Mouse (Mus musculus): ENCODE measurements around the gene Dnah6.

The Dnah6 gene

DNA sequence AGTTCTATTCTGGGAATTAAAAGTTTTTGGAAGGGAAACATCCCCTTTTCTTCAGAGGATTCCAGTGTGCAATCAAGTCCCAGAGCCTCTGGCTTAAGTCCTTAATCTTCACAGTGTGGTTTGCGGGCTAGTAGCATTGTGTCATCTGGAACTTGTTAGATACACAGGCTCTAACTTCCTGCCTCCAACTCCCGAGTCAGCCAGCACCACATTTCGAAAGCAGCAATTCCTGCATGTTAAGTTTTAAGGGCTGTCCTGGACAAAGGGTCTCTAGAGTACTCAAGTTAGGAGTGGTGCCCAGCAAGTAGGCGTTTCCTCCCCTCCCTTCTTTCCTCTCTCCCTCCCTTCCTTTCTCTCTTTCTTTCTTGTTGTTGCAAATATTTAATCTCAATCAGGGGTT is 7.0 kb upstream of the Dnah6 start:
- no peak for DNase-seq (ENCODE audit: extremely low spot score)

DNA sequence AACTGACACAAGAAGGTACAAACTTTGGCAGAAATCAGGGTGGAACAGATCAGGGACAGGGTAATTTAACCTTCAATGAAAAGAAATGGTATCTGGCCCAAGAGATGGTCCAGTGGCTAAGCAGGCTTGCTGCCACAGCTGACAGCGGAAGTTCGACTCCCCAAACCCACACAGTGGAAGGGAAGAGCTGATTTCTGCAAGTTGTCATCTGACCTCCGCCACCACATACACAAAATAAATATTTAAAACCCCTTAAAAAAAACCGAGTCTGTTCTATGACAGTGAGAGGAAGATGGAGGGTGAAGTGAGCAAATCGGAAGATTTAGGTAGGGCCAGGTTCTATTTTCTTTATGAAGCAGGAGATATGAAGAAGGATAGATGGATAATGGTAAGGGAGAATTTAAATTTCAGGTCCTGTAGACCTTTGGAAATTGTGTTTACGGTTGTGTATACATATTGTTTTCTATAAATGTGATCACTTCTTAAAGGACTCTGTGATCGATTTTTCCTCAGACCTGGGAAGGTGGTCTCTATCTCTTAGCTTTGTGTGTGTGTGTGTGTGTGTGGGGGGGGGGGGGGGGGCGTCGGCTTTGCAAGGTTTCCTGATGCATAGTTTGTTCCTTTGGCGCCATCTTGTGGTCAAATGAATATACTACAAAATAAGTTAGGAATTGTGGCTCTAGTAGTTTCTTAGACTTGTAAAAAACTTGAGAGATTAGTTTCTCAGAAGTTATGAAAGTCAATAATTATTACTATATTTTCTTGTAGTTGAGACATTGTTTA is 6.1 kb upstream of the Dnah6 start:
- DNase-seq (ENCODE audit: extremely low spot score) = peak; percentile 36

DNA sequence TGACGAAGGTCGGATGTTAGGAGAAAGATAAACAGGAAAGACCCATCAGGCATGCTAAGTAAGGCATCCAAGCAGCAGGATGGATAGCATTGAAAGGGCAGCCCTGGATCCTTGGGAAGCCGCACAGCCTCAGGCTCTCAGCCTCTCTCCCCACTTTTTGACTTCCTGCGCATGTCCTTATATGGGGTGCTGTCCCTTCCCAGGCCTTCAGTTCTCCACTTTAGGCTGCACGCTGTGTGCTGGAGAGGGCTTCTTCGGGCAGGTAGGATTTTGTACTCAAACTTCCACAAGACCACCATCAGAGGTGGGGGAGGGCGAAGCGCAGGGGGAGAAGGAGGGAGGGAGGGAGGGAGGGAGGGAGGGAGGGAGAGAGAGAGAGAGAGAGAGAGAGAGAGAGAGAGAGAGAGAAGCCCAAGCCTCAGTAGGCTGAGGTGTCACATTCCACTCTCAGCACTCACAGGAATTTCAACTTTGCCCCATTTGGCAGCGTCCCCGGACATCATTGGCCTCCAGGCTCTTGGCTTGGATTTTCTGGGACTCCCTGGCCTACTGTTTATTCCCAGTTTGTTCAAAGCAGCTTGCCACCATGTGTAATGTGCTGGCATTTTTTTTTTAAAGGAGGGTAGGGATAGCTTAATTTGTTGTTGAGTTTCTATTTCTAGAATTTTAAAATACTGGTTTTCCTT is 1.5 kb upstream of the Dnah6 start:
- DNase-seq (ENCODE audit: extremely low spot score) = peak; percentile 62

DNA sequence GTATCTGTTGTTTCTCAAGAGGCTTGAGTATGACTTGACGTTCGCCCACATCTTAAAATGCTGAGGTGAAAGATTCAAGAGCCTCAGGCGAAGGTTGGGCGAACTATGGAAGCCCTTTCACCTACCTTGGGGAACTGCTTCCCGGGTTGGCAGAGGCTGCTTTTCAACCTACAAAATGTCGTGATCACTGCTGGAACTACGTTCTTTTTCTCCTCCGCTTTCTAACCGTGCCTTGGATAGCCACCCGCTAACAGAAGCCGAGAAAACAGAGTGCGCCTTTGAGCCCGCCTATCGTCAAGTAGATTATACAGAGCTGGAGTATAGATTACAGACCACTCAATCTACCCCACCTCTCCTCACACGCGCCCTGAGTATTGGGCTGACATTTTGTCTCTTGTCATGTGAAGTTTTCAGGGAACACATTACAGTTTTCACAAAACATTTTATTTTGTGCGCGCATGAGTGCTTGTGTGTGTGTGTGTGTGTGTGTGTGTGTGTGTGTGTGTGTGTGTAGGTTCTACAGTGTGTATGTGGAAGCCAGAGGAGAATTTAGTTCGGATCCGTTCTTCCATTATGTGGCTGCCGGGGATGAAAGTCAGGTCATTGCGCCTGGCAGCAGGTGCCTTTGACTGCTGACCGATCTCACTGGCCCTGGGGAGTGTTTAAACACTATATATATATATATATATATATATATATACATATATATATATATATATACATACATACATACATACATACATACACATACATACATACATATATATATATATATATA is 696 bp upstream of the Dnah6 start:
- no peak for DNase-seq (ENCODE audit: extremely low spot score)

DNA sequence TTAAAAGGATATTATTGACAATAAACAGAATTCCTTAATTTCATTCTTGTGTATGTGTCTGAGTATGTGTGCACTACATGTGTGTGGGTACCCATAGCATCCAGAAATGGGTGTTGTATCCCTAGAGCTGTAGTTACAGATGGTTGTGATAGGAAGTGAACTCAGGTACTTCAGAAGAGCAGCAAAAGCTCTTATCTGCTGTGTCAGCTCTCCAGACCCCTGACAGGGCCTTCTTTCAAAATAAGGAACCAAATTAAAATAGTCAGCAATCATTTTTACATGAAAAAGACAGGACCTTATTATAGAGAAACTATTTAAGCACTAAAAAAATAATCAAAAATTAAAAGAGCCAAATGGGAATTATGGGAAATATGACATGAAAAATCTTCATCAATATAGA is 9.8 kb downstream of the Dnah6 start:
- DNase-seq (ENCODE audit: extremely low spot score) = no peak

DNA sequence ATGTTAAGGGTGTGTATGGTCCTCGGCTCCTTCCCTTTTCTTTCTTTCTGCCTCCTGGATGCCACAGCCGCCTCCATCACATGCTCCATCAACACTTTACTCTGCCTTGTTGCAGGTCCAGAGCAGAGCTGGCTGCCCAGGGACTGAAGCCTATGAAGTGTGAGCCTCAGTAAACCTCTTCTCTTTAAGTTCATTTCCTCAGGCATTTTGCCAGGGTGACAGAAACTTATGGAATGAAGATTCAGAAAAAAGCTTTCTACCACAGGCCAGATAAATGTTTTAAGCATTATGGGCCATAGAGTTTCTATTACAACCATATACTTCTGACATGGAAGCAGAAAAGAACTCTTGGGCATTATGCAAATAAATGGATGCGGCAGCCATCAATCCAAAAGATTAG is 10.4 kb downstream of the Dnah6 start:
- no peak for DNase-seq (ENCODE audit: extremely low spot score)

DNA sequence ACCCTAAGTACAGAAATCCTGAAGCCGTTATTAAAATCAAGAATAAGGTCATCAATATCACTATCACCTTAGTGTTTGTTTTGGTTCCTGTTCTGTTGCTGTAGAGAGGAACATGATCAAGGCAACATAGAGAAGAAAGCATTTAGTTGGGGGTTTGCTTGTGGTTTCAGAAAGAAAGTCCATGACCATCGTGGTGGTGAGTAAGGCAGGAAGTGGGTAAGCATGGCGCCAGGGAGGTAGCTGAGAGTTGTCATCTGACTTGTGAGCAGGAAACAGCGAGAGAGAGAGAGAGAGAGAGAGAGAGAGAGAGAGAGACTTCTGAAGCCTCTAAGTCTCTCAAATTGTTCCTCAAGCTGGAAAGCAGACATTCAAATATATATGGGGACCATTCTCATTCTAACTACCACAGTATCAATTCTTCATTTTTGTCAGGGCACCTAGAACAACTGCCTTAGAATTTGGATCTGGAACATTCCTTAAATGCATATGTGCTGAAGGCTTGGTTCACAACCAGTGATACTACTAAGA is 10.9 kb downstream of the Dnah6 start:
- DNase-seq (ENCODE audit: extremely low spot score) = no peak

DNA sequence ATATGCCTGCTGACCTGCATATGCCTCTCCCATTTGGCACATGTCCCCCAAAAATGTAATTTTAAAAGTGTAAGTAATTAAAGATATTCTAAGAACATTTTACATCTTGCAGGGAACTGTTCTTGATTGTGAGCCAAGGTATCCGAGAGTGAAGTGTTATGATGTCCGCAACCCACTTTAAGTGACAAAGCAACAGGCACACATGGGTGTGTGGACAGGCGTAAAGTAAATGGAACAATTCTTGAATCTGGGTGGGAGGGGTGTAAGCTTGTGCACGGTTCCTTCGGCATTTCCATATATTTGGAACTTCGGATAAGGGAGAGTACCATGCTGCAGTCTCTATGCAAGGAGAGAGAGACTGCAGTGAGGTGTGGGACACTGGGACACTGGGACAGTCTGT is 11.9 kb downstream of the Dnah6 start:
- no peak for DNase-seq (ENCODE audit: extremely low spot score)

DNA sequence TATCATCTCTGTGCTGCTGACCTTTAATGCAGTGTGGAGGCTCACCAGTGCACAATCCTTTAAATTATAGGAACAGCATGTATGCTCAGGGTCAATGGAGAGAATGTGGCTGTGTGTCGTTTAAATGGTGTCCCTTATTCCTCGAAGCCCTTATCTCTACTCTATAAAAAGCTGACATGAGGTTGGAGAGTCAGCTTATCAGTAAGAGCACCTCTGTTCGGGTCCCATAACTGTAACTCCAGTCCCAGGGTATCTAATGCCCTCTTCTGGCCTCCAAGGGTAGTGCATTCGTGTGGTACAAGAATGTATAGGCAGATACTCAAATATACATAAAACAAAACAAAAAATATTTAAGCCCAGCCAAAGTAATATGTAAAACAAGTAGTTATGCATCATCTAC is 16.5 kb downstream of the Dnah6 start:
- DNase-seq (ENCODE audit: extremely low spot score) = no peak

DNA sequence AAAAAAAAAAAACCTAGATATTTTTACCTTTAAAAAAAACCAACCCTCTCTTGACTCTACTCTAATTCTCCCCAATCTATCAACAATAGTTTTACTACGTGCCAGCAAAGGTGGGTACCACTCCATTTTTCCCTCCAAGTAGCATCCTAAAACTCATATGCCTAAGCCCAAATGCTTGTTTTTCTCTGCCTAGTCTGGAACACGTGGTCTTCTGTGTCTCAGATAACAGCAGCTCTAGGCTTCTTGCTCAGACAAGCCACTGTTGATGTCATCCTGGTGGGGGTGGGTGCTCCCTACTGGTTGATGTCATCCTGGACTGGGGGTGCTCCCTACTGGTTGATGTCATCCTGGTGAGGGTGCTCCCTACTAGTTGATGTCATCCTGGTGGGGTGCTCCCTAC is 17.7 kb downstream of the Dnah6 start:
- DNase-seq (ENCODE audit: extremely low spot score) = no peak

DNA sequence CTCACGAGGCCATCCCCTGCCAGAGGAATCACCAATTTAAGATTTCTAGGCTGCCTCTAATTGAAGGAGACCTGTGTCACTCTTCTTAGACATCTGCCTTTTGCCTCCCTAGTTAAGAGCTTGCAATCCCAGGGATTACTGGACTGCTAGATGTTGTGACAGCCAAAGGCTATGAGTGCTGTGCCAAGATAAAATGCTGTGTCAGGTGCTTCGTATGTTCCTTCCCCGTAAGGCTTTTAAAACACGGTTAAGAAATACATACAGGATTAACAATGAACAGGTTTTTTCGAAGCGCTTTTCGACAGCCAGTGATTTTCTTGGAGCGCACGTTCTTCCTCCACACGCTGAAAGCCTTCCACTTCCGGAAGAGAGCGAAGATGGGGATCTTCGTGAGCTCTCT is 26.2 kb downstream of the Dnah6 start:
- no peak for DNase-seq (ENCODE audit: extremely low spot score)

DNA sequence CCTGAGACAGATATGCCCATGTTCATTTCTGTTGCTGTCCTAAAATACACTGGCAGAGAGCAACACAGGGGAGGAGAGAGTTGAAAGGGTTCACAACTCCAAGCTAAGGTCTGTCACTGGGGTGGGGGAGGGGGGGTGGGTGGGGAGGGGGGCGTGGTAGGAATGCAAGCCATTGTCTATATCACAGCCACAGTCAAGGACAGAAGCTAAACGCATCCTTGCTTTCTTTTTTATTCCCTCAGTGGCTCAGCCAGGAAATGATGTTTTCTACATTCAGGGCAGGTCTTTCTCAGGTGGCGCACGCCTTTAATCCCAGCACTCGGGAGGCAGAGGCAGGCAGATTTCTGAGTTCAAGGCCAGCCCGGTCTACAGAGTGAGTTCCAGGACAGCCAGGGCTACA is 30.7 kb downstream of the Dnah6 start:
- no peak for DNase-seq (ENCODE audit: extremely low spot score)

DNA sequence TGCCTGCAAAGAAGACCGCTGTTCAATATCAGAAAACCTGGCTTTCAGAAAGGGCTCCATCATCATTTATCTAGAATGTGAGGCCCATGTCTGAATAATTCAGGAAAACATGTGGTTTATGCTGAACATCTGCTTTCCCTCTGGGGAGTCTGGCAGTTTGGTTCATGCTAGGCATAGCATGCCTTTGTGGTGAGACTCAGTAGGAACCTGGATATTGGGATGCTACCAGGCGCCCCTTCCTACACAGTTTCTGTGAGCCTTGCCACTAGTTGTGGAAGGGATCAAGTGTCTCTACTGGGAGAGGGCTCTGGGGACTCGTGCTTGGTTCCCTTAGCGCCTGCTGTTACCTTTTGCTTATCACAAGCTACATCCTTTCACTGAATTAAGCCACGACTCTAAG is 37.2 kb downstream of the Dnah6 start:
- no peak for DNase-seq (ENCODE audit: extremely low spot score)

DNA sequence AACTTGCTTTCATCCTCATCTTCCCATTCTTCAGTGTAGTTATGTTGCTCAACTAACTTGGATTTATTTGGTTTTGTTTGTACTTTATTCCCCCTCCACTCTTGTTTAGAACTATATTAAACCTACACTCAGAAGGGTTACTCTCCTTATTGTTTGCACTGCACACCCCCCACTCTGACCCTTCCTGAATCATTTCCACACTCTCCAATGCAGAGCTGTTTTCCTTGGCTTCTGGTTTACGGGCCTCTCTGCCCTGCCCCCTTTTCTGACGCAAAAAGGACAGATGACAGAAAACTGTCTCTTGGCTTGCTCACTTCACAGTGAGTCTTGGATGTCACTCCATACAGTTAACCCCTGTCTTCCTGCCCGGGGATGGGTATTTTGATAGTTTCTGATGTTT is 38.5 kb downstream of the Dnah6 start:
- no peak for DNase-seq (ENCODE audit: extremely low spot score)

DNA sequence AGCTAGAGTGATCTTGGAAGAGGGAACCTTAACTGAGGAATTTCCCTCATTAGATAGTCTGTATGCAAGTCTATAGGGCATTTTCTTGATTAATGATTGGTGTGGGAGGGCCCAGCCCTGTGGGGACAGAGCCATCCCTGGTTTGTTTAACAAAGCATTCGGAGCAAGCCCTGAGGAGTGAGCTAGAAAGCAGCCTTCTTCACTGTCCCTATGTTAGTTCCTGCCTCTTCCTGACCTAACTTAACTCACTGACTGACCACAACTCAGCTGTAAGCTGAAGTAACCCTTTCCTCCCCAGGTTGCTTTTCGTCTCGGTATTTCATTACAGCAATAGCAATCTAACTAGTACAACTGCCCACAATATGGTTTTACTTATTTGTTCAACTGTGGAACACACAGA is 39.0 kb downstream of the Dnah6 start:
- no peak for DNase-seq (ENCODE audit: extremely low spot score)

DNA sequence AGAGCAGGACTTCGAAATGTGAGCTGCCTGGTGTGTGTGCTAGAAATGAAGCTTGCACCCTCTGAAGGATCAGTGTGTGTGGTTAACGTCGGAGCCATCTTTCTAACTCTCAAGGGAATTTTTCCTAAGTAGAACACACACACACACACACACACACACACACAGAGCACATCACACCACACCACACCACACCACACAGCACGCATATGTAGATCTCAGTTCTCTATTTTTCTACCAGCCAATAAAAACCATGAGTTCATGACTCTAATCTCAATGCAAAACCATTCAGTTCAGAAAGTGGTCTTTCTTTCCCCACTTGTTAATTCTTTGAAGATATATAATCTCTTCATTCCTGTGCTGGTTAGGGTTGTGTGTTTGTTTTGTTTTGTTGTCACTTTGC is 39.4 kb downstream of the Dnah6 start:
- no peak for DNase-seq (ENCODE audit: extremely low spot score)

DNA sequence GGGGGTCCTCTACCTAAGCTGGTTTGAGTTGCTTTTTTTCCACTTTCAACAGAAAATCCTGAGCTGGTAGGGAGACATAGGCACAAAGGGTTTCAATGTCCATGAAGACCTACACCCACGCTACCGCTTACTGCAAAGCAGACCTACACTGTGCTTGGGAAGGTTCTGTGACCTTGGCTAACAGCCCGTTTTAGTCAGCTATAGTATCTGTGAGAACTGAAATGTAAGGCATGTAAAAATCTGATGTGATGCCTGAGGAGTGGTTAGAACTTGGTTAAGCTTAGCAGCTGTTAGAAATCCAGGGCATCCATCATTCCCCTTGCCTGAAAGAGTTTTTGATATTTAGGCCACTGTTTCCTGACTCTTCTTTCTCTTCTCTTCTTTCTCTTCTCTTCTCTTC is 46.3 kb downstream of the Dnah6 start:
- DNase-seq (ENCODE audit: extremely low spot score) = no peak

DNA sequence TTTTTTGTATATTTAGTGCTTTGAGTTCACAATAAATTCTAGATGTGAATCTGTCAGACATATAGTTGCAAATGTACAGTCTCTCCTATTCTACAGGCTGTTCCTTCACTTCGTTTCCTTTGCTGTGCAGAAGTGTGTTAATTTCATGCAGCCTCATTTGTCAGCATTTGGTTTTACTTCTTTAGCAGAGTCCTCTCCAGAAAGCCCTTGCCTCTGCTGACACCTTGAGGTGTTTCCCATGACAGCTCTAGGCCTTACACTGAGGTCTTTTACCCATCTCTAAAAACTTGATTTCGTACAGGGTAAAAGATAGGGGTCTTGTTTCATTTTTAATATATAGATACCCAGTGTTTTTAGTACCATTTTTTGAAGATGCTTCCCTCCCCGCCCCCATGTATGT is 54.2 kb downstream of the Dnah6 start:
- DNase-seq (ENCODE audit: extremely low spot score) = no peak

DNA sequence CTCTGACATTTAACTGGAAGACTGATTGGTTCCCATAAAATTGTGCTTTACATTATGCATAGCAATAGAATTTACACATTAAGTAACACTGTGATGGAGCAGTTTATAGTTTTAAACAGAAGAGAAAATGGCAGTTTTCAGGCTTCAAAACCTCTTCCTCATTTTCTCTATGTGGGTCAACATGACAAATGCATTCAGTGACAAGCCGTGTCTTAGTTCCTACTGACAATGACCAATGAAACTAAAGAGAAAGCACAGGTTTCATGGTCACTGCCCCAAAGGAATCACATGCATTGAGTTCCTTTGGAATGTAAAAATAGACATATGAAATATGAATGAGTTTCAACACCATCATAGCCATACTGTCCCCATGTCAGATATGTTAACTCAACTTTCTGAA is 58.5 kb downstream of the Dnah6 start:
- no peak for DNase-seq (ENCODE audit: extremely low spot score)

DNA sequence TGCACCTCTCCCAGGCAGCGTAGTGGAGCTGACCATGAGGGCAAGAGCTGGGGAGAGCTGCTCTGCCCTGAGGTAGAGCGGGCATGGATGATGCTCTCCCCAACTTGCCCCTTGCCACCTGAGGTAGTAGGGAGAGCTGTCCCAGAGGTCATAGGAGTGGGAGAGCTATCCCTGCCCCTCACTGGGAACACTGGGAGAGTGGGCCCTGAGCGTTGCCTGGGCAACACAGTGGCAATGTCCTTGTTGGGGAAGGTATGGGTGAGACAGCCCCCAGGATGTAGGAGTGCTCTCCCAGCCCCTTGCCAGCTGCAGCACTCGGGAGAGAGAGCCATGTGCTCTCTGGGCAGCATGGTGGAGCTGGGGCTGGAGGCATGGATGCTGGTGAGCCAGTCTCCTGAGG is 60.1 kb downstream of the Dnah6 start:
- no peak for DNase-seq (ENCODE audit: extremely low spot score)

DNA sequence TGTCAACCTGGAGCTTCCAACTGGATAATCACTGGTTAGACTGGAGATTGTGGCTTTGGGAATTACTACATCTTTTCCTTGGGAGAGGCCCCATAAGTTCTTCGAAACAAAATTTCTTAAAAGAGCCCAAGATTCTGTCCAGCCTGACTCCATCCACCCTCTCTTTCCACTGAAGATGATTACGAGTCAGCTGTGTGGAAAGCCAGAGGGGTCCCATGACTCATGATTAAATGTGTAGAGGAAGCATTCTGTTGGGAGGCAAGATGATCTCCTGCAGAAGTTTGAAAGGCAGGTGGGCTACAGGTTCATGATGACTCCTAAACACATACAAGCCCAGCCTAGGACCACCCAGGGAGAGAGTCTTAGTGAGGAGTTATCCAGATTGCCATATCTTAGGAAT is 66.0 kb downstream of the Dnah6 start:
- no peak for DNase-seq (ENCODE audit: extremely low spot score)

DNA sequence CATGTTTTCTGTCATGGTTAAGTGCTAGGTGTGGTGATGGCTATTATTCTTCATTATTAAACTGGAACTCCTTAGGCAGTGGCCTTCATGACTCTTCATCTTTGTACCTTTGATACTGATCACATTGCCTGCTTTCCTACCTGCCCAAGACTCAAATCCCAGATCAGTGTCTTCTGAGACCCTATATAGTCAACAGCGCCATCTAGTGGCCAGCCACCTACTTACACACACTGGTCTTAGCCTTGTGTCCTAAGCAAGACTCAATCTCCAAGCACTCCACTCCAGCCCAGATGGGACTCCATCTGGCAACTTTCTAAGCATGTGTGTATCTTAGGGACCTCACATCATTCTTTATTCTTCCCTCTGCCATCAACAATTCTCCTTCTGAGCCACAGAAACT is 67.8 kb downstream of the Dnah6 start:
- peak; percentile 77 for DNase-seq (ENCODE audit: extremely low spot score)

DNA sequence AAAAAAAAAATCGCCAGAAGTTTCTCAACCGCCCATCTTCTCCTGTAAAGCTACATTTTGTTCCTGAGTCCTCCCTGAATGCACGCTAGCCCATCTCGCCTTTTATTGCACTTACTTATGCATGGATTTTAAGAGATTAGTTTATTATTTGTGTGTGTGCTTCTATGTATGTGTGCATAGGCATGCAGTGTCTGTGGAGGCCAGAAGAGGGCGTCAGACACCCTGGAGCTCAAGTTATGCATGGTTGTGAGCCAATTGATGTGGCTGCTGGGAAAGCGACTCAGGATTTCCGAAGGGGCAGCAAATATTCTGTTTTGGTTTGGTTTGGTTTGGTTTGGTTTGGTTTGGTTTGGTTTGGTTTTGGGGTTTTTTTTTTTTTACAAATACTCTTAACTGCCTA is 78.0 kb downstream of the Dnah6 start:
- no peak for DNase-seq (ENCODE audit: extremely low spot score)

Data from embryo, embryonic 9.5 days (tissue).